Mouse (Mus musculus): Measurements from ENCODE around the gene Atp6v0e2.

DNA sequence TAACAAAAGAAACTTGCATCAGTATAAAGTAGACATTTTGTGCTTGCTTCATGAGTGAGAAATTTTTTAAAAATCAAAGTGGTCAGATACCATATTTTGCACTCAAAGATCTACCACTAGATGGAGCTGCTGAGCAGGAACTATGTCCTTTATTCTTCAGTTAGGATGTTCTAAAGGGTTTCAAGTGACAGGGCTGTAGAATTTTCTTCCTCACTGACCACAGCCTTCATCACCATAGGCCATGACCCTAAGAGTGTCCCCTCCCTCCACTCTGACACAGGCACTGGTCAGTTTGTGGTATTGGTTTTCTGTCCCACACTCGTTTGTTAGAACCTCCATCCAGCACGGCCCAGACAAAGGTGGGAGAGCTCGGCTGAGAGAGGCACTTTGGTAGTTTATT, 44.6 kb downstream of the Atp6v0e2 start:
- TF ChIP-seq CTCF (IDR thresholded peaks at IDR 0.05; ENCODE audit: low read depth), result peak; percentile 80
- no peak for TF ChIP-seq EP300 (IDR thresholded peaks at IDR 0.05; ENCODE audit: low read depth)
